Mouse (Mus musculus) cerebellum, adult 8-10 months (tissue): ENCODE measurements around the gene Olfr126.

ENCODE experiments used
- DNase-seq: peaks from one replicate; pipeline ENCODE4 v3.0.0; 2022

Olfr126 gene

GRCm38 (mm10) chr17:37847183-37847582, at the start of gene Olfr126:
Olfr126 (plus strand) TSS chr17:37847483.
- DNase-seq = no peak

GRCm38 (mm10) chr17:37799588-37799987, 47.7 kb upstream of the Olfr126 start, which contains the start of gene Olfr124:
Olfr124 (plus strand) TSS chr17:37799888.
- no peak for DNase-seq

GRCm38 (mm10) chr17:37832649-37833048, 14.6 kb upstream of the Olfr126 start, which contains the start of gene Olfr125:
Olfr125 (plus strand) TSS chr17:37832949.
- no peak for DNase-seq

GRCm38 (mm10) chr17:37863901-37864300, 16.6 kb downstream of the Olfr126 start:
- no peak for DNase-seq

- DNase-seq = no peak
These were observed 22.5 kb downstream of the Olfr126 start for GRCm38 (mm10) chr17:37869676-37870205.

- DNase-seq = no peak
These were observed 26.5 kb downstream of the Olfr126 start for GRCm38 (mm10) chr17:37873830-37874229.

- DNase-seq = no peak
These were observed 52.9 kb downstream of the Olfr126 start, which contains the start of gene Olfr127 for GRCm38 (mm10) chr17:37900137-37900536. Olfr127 (plus strand) TSS chr17:37900437.
